ENCODE assay signal across 11 mouse cellular contexts in genomic region chrX:153476760-153477248, GRCm38 (mm10). TPM values are rescaled to one million over a fixed set of nuclear protein-coding genes. Genes with fewer than 3 reads are reported as not detected.
A peak's percentile ranks its signal among the peaks of the same experiment; 100 is the strongest.
DNase-seq lines count a peak whose midpoint lies in the region; ATAC-seq lines count a peak whose summit lies in the region.
"Had no signal": no experiment of that assay in that cellular context is flagged by ENCODE, and none has a peak within 500 bp of the region (broad histone marks: within the 10 kb centered on the region; RNA-seq: fewer than 3 reads in every experiment).

No protein-coding gene starts in this region.

- peak overlapping the region; percentile 18 for H3K4me2 ChIP-seq in forebrain, embryonic 16.5 days (ENCODE audit: low read length)
- H3K4me2 ChIP-seq: heart, embryonic 11.5 days had no signal

- H3K4me1 ChIP-seq in forebrain, embryonic 16.5 days (replicated peaks; ENCODE audit: control insufficient read depth, insufficient read depth, low read length), result no peaks in the 10 kb centered on the region

- peak; percentile 78 for ATAC-seq in forebrain, embryonic 16.5 days
- ATAC-seq: liver, postnatal 0 days had no signal

- no peak overlapping the region for H3K9ac ChIP-seq in forebrain, embryonic 16.5 days (replicated peaks; ENCODE audit: low read depth, low read length)
- H3K9ac ChIP-seq: liver, postnatal 0 days had no signal

- DNase-seq in ovary, postnatal 36 days (ENCODE audit: low spot score), result peak; percentile 4
- DNase-seq in ovary, postnatal 14 days (ENCODE audit: low spot score), result no peak
- peak; percentile 7 for DNase-seq in left cerebral cortex, adult 11 months (ENCODE audit: low spot score)
- no peak for DNase-seq in yolk sac, embryonic 10.5 days (ENCODE audit: low spot score)
- DNase-seq in c-Kit-positive CD71-positive TER-119-positive erythroid progenitor cells, embryonic 14.5 days (ENCODE audit: low spot score), result no peak
- no peak for DNase-seq in spleen, adult 12 weeks (ENCODE audit: low spot score)
- DNase-seq: cerebellum, adult 9-11 months; kidney, adult 2 months; liver, postnatal 0 days had no signal

- peak overlapping the region; percentile 45 for H3K27ac ChIP-seq in forebrain, embryonic 16.5 days (ENCODE audit: low read length)

- H3K36me3 ChIP-seq in forebrain, embryonic 16.5 days (ENCODE audit: control insufficient read depth, insufficient read depth), result no peaks in the 10 kb centered on the region

- WGBS in forebrain, embryonic 16.5 days, result 23% methylated on average over 8 of the region's 8 CpGs

- H3K9me3 ChIP-seq in forebrain, embryonic 16.5 days (ENCODE audit: control insufficient read depth, low read length), result no peaks in the 10 kb centered on the region

- H3K27me3 ChIP-seq in forebrain, embryonic 16.5 days (replicated peaks; ENCODE audit: control insufficient read depth, insufficient read depth, low read length), result no peaks in the 10 kb centered on the region

- H3K4me3 ChIP-seq in forebrain, embryonic 16.5 days (replicated peaks; ENCODE audit: low read length), result no peak overlapping the region

RNA-seq across cellular contexts. Expression of gene Ubqln2, which starts 21.2 kb away (rescaled TPM):
- 45.2 and 45.7 TPM in 2 replicates for polyA plus RNA-seq in forebrain, embryonic 16.5 days (2015; fragmentation: Nextera tagmentation; extraction: Ambion mirVana)

Comparison
In these comparisons a context has a peak if more than half of its experiments do, and no peak if none do; other contexts are left out.
1. DNase-seq: peak in ovary, postnatal 36 days (single experiment) and left cerebral cortex, adult 11 months (single experiment); none in ovary, postnatal 14 days (single experiment), yolk sac, embryonic 10.5 days (single experiment), c-Kit-positive CD71-positive TER-119-positive erythroid progenitor cells, embryonic 14.5 days (single experiment) and spleen, adult 12 weeks (single experiment).